Mouse (Mus musculus): ENCODE measurements around the gene Cd37. TPM values are rescaled to one million over a fixed set of nuclear protein-coding genes. Genes with fewer than 3 reads are reported as not detected.

Cd37 gene
- polyA plus RNA-seq (2015; fragmentation: Nextera tagmentation; extraction: Ambion mirVana), result 1.2 and 2.4 TPM in 2 replicates

GRCm38 (mm10) chr7:45238723-45239496 lies at the start of gene Cd37:
Cd37 (minus strand) TSS chr7:45239115.
- Histone ChIP-seq H3K27me3 (peaks cover 26% of the 10 kb centered on the region), H3K9ac (no peak within 1 kb of the TSS), H3K4me1 (peaks cover 41% of the 10 kb centered on the region), H3K9me3 (replicated peaks) (no peaks in the 10 kb centered on the region), H3K36me3 (peaks cover under 1% of the 10 kb centered on the region; the same call in 1 of the 2 replicates), H3K4me3 (replicated peaks) (no peak within 1 kb of the TSS), H3K4me2 (peak within 1 kb of the TSS; percentile 9; the same call in 1 of the 2 replicates), H3K27ac (no peak within 1 kb of the TSS)
- 42% methylated on average over 20 of the region's 20 CpGs for WGBS
- ATAC-seq (replicated peaks; ENCODE audit: low FRiP score), result no peak

DNA sequence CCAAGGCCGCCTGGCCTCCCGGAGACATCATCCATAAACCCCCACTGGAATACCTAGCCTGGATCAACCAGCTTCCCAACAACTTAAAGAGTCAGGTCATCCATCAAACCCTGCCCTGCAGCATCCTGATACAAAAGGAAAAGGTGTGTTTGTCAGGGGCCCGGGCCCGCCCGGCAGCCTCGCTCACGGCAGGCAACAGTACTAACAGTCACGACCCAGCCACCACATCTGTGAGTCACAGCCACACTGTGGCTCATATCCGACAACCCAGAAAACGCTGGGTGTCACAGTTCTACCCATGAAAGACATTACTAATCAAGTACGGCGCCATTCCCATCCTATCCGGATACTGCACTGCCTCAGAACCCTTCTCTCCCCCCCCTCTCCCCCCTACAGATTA lies 47.6 kb upstream of the Cd37 start:
- H3K4me2 ChIP-seq, result no peak overlapping the region
- no peaks in the 10 kb centered on the region for H3K27me3 ChIP-seq
- no peak overlapping the region for H3K9ac ChIP-seq
- H3K36me3 ChIP-seq, result no peaks in the 10 kb centered on the region
- WGBS, result 83% methylated on average over 13 of the region's 13 CpGs
- H3K4me1 ChIP-seq, result no peaks in the 10 kb centered on the region
- H3K4me3 ChIP-seq (replicated peaks), result no peak overlapping the region
- no peak for ATAC-seq (replicated peaks; ENCODE audit: low FRiP score)
- no peak overlapping the region for H3K27ac ChIP-seq
- H3K9me3 ChIP-seq (replicated peaks), result no peaks in the 10 kb centered on the region

GRCm38 (mm10) chr7:45277136-45277760 lies 38.3 kb upstream of the Cd37 start, which contains the start of gene Slc6a21:
Slc6a21 (plus strand) TSS chr7:45277513.
- H3K27me3 ChIP-seq, result peaks cover 6% of the 10 kb centered on the region; the same call in 1 of the 2 replicates
- no peaks in the 10 kb centered on the region for H3K36me3 ChIP-seq
- H3K4me3 ChIP-seq (replicated peaks), result peak within 1 kb of the TSS; percentile 47
- ATAC-seq (replicated peaks; ENCODE audit: low FRiP score), result no peak; the same call in 1 of the 2 replicates
- H3K9me3 ChIP-seq (replicated peaks), result no peaks in the 10 kb centered on the region
- H3K9ac ChIP-seq, result peak within 1 kb of the TSS; percentile 49
- 7% methylated on average over 44 of the region's 44 CpGs for WGBS
- H3K27ac ChIP-seq, result no peak within 1 kb of the TSS
- peaks cover 9% of the 10 kb centered on the region for H3K4me1 ChIP-seq
- peak within 1 kb of the TSS; percentile 81 for H3K4me2 ChIP-seq

- Histone ChIP-seq H3K4me3 (replicated peaks) (no peak overlapping the region), H3K4me1 (peaks cover 9% of the 10 kb centered on the region), H3K4me2 (no peak overlapping the region), H3K27me3 (peaks cover 13% of the 10 kb centered on the region; the same call in 1 of the 2 replicates), H3K9ac (no peak overlapping the region), H3K9me3 (replicated peaks) (no peaks in the 10 kb centered on the region), H3K36me3 (no peaks in the 10 kb centered on the region), H3K27ac (no peak overlapping the region)
- 90% methylated on average over 8 of the region's 8 CpGs for WGBS
- no peak for ATAC-seq (replicated peaks; ENCODE audit: low FRiP score)
These were observed 34.8 kb upstream of the Cd37 start for GRCm38 (mm10) chr7:45273672-45274071.

DNA sequence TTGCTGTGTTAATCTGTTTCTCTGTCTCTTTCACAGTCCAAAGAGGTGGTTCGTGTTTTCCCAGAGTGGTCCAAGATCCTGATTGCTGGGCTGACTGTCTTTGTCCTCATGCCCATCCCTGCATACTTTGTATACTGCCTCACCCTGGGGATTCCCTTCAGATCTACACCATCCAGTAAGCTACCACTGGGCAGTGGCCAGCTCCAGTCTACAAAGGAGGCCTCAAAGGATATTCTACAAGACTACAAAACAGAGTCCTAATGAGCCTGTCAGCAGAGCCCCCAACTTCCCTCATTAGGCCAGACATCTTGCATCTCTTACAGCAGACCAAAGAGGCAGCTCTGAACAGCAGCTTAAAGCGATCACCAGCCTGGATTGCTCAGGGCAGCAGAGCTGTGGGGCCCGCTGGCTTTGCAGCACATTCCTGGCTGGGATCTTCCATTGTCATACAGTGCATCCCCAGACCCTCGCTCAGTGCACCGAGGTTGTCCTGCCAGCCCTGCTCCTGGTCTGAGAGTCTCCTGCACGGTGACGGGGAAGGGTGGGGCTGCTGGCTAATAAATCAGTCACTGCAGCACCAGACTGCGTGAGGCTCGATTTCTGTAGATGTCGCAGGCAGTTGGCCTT lies 34.0 kb upstream of the Cd37 start:
- Histone ChIP-seq H3K9me3 (replicated peaks) (no peaks in the 10 kb centered on the region), H3K4me2 (no peak overlapping the region), H3K4me1 (peaks cover 11% of the 10 kb centered on the region), H3K27ac (no peak overlapping the region), H3K9ac (no peak overlapping the region), H3K27me3 (peaks cover 15% of the 10 kb centered on the region; the same call in 1 of the 2 replicates), H3K4me3 (replicated peaks) (no peak overlapping the region), H3K36me3 (no peaks in the 10 kb centered on the region)
- WGBS, result 41% methylated on average over 10 of the region's 10 CpGs
- ATAC-seq (replicated peaks; ENCODE audit: low FRiP score), result no peak

GRCm38 (mm10) chr7:45265518-45265917 lies 26.6 kb upstream of the Cd37 start:
- Histone ChIP-seq H3K4me2 (no peak overlapping the region), H3K9ac (no peak overlapping the region), H3K9me3 (replicated peaks) (no peaks in the 10 kb centered on the region), H3K4me1 (peaks cover 2% of the 10 kb centered on the region; the same call in 1 of the 2 replicates), H3K27ac (no peak overlapping the region), H3K36me3 (no peaks in the 10 kb centered on the region), H3K4me3 (replicated peaks) (no peak overlapping the region), H3K27me3 (0 out of 2 replicates have a peak, but pooled peaks cover 13% of the 10 kb centered on the region)
- ATAC-seq (replicated peaks; ENCODE audit: low FRiP score), result no peak
- WGBS, result 90% methylated on average over 1 of the region's 1 CpGs

DNA sequence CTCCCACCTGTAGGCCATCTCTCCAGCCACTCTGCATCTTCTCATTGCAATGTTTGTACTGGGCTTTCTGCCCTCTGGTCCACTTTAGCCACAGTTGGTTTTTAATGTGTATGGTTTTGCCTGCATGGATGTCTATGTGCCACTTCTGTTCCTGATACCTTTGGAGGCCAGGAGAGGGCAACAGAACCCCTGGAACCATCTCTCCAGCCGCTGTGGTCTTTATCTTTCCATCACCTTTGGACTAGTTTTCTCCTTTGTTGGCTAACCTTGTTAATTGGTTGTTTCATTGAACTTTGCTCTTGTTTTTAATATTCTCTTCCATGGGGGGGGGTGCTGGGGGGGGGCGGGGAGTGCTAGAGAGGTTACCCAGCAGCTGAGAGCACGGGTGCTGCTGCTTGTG lies 25.4 kb upstream of the Cd37 start:
- H3K4me1 ChIP-seq, result peaks cover 2% of the 10 kb centered on the region; the same call in 1 of the 2 replicates
- 0 out of 2 replicates have a peak, but pooled peaks cover 12% of the 10 kb centered on the region for H3K27me3 ChIP-seq
- 72% methylated on average over 3 of the region's 3 CpGs for WGBS
- no peaks in the 10 kb centered on the region for H3K36me3 ChIP-seq
- H3K9ac ChIP-seq, result no peak overlapping the region
- no peak overlapping the region for H3K27ac ChIP-seq
- no peak overlapping the region for H3K4me2 ChIP-seq
- H3K4me3 ChIP-seq (replicated peaks), result no peak overlapping the region
- H3K9me3 ChIP-seq (replicated peaks), result no peaks in the 10 kb centered on the region
- no peak for ATAC-seq (replicated peaks; ENCODE audit: low FRiP score)

DNA sequence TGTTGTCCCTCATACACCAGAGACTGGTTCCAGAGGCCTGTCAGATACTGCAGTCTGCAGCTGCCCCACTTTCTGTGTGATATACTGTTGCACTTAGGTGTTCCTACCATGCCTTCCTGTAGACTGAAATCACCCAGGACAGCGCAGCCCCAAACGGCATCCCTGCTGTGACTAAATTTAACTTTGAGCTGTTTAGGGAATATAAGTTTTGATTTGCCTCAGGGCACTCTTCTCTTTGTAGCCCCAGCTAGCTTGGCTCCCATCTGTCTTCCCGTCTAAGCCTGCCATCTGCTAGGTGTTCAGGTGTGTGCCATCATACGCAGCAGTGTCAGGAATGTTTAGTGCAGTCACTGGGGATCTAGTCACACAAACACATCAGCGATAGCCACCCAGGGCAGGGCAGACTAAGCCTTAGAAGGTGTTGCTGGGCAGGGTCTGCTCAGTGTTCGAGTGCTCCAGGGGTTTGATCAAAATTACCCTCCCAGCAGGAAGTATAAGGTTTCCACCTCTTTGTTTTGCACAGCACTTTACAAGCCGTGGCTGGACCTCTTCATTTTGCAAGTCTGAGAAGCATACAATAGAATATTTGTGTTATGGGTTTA lies 24.2 kb upstream of the Cd37 start:
- Histone ChIP-seq H3K9me3 (replicated peaks) (no peaks in the 10 kb centered on the region), H3K27ac (no peak overlapping the region), H3K4me2 (no peak overlapping the region), H3K9ac (no peak overlapping the region), H3K4me1 (peaks cover 2% of the 10 kb centered on the region; the same call in 1 of the 2 replicates), H3K4me3 (replicated peaks) (no peak overlapping the region), H3K36me3 (no peaks in the 10 kb centered on the region), H3K27me3 (0 out of 2 replicates have a peak, but pooled peaks cover 4% of the 10 kb centered on the region)
- no peak for ATAC-seq (replicated peaks; ENCODE audit: low FRiP score)
- 54% methylated on average over 7 of the region's 7 CpGs for WGBS

DNA sequence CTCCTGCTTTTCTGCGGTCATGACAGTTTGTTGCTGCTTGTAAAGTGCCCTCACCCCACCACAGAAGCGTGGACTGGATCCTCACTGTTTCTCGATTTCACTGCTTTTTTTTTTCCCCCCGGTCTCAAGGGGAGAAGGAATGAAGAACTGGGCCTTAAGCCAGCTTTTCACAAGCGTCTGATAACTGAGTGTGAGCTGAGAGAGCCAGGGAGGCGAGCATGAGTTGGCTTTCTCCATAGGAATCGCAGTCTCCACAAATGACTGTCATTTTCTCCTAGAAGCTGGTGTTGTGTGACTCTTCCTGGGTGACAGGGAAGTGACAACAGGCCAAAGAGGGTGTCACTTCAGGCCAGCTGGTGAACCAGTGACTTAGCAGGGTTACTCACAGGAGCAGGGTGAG lies 23.4 kb upstream of the Cd37 start:
- 53% methylated on average over 7 of the region's 7 CpGs for WGBS
- Histone ChIP-seq H3K4me2 (no peak overlapping the region), H3K9me3 (replicated peaks) (no peaks in the 10 kb centered on the region), H3K36me3 (no peaks in the 10 kb centered on the region), H3K9ac (no peak overlapping the region), H3K4me3 (replicated peaks) (no peak overlapping the region), H3K27me3 (0 out of 2 replicates have a peak, but pooled peaks cover 4% of the 10 kb centered on the region), H3K4me1 (no peaks in the 10 kb centered on the region), H3K27ac (no peak overlapping the region)
- ATAC-seq (replicated peaks; ENCODE audit: low FRiP score), result no peak

- no peak overlapping the region for H3K9ac ChIP-seq
- no peaks in the 10 kb centered on the region for H3K27me3 ChIP-seq
- H3K9me3 ChIP-seq (replicated peaks), result no peaks in the 10 kb centered on the region
- no peak for ATAC-seq (replicated peaks; ENCODE audit: low FRiP score)
- no peak overlapping the region for H3K4me2 ChIP-seq
- WGBS, result 85% methylated on average over 8 of the region's 8 CpGs
- H3K27ac ChIP-seq, result no peak overlapping the region
- H3K4me3 ChIP-seq (replicated peaks), result no peak overlapping the region
- H3K4me1 ChIP-seq, result no peaks in the 10 kb centered on the region
- H3K36me3 ChIP-seq, result no peaks in the 10 kb centered on the region
These were observed 20.4 kb upstream of the Cd37 start for GRCm38 (mm10) chr7:45259281-45259680.

GRCm38 (mm10) chr7:45257063-45257840 lies 18.3 kb upstream of the Cd37 start:
- Histone ChIP-seq H3K4me2 (no peak overlapping the region), H3K9ac (no peak overlapping the region), H3K4me1 (no peaks in the 10 kb centered on the region), H3K9me3 (replicated peaks) (no peaks in the 10 kb centered on the region), H3K36me3 (no peaks in the 10 kb centered on the region), H3K27me3 (no peaks in the 10 kb centered on the region), H3K27ac (no peak overlapping the region), H3K4me3 (replicated peaks) (no peak overlapping the region)
- no peak for ATAC-seq (replicated peaks; ENCODE audit: low FRiP score)
- 58% methylated on average over 11 of the region's 11 CpGs for WGBS

Measured in kidney, embryonic 15.5 days (tissue).